Mouse (Mus musculus) effector memory CD4-positive, alpha-beta T cell, adult 7 months (primary cell): Measurements from ENCODE around the gene Vmn2r25. TPM values are rescaled to one million over a fixed set of nuclear protein-coding genes. Genes with fewer than 3 reads are reported as not detected.

ENCODE experiments used
- polyA plus RNA-seq: library from polyadenylated mRNA; unstranded; fragments of 100-300 nt; shearing (Covaris generic); gene quantifications from one replicate; pipeline ENCODE4 v1.2.1, GENCODE M21; 2017

The Vmn2r25 gene
- not detected for polyA plus RNA-seq

DNA sequence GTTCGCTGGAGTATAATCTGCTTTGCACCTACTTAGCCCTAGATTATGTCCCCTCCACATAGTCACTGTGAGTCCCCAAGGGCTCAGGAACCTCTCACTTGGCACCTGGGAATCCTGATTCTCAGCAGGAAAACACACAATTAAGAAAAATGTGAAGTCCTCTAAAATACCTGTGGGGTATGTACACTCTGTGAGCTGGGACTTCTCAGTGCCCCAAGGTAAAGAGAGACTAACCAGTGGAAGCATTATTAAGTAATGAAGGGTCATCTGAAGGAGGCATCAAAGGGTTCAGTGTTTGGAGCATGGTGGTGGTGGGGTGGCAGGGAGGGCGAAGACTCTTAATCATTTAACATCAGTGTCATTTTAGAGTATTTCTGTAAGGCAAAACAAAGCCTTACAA is at the start of gene Vmn2r25:
Gene Vmn2r25, minus strand, starts transcription at position 101 of the 400 bp plus-strand sequence.

GRCm38 (mm10) chr6:123778579-123778978 is 74.7 kb downstream of the Vmn2r25 start, which contains the start of gene Vmn2r24:
TSS of gene Vmn2r24 (plus strand) at chr6:123778879.

Other genes starting within 250 kb of the Vmn2r25 start
- gene Vmn2r22, start 202.7 kb downstream of the Vmn2r25 start, polyA plus RNA-seq, result 0.11 TPM
- gene Vmn2r23, start 150.8 kb downstream of the Vmn2r25 start, polyA plus RNA-seq, result 0.10 TPM
- 0.07 TPM for gene Vmn2r24, start 74.6 kb downstream of the Vmn2r25 start, polyA plus RNA-seq
- not detected for gene Vmn2r26, start 171.1 kb upstream of the Vmn2r25 start, polyA plus RNA-seq